Mouse (Mus musculus) bone marrow macrophage, adult 2 months (primary cell): ENCODE data around the gene Grn.
"Not testable (repeated sequence)": the region's sequence is repeated elsewhere in the genome, so short reads cannot be mapped to it uniquely, and the experiment has no call there.

Source experiments
- CTCF ChIP-seq: IDR thresholded peaks from 2 replicates; pipeline ENCODE4 v1.5.1; 2012; ENCODE audit warnings: low read depth, mild to moderate bottlenecking, low read length, moderate library complexity
- POLR2A ChIP-seq: IDR thresholded peaks from 2 replicates; pipeline ENCODE4 v1.6.1; 2012; ENCODE audit warnings: mild to moderate bottlenecking, low read depth, low read length, borderline replicate concordance

DNA sequence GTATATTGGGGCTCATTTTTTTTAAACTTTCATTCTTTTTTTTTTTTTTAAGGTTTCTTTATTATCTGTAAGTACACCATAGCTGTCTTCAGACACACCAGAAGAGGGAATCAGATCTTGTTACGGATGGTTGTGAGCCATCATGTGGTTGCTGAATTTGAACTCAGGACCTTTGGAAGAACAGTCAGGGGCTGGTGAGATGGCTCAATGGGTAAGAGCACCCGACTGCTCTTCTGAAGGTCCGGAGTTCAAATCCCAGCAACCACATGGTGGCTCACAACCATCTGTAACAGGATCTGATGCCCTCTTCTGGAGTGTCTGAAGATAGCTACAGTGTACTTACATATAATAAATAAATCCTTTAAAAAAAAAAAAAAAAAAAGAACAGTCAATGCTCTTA lies 19.8 kb upstream of the Grn start:
- TF ChIP-seq POLR2A, CTCF: not testable (repeated sequence)
